Mouse (Mus musculus) liver, embryonic 14 days (tissue): ENCODE results near the gene Gadd45g. TPM values are rescaled to one million over a fixed set of nuclear protein-coding genes. Genes with fewer than 3 reads are reported as not detected.

Experiments used
- polyA plus RNA-seq: library from polyadenylated mRNA; depleted of rRNA; stranded (reverse); fragments of >200 nt; gene quantifications from 2 replicates; pipeline ENCODE4 v1.2.3, GENCODE M21; 2012; rRNA removed

Gene Gadd45g
- polyA plus RNA-seq: 12.2 and 14.6 TPM in 2 replicates

GRCm38 (mm10) chr13:51846301-51846867 is at the start of gene Gadd45g:
Gene Gadd45g, plus strand, starts transcription at chr13:51846678.

Other genes with a start within 250 kb of the Gadd45g start
- 231 and 270 TPM in 2 replicates for gene Cks2, start 201.4 kb upstream of the Gadd45g start, polyA plus RNA-seq
- gene Secisbp2, start 195.0 kb upstream of the Gadd45g start, polyA plus RNA-seq: 13.0 and 13.5 TPM in 2 replicates
- 4.0 and 5.4 TPM in 2 replicates for gene Sema4d, start 52.9 kb upstream of the Gadd45g start, polyA plus RNA-seq